Mouse (Mus musculus) forebrain, embryonic 11.5 days (tissue): ENCODE data around the gene Hivep1. TPM values are rescaled to one million over a fixed set of nuclear protein-coding genes. Genes with fewer than 3 reads are reported as not detected.

Experiments
- ATAC-seq: fragments of 200-750 bp; cut with Nextera tagmentation; replicated peaks from 2 replicates; pipeline ENCODE4 v1.8.0; 2017; ENCODE audit warnings: moderate TSS enrichment; ENCODE audit not compliant: low FRiP score
- DNase-seq: peaks from one replicate; pipeline ENCODE4 v3.0.0-alpha.2; 2017; ENCODE audit warnings: low spot score
- H3K27ac ChIP-seq: fragments of 300-500 bp; sonication (generic); 2 replicates; pipeline ENCODE4 v1.5.1; 2014; ENCODE audit warnings: low read depth, low read length
- H3K27me3 ChIP-seq: fragments of 300-500 bp; sonication (generic); 2 replicates; pipeline ENCODE4 v1.6.1; 2014; ENCODE audit warnings: mild to moderate bottlenecking, low read length, mixed read lengths; ENCODE audit not compliant: control insufficient read depth, insufficient read depth
- H3K36me3 ChIP-seq: fragments of 300-500 bp; sonication (generic); 2 replicates; pipeline ENCODE4 v1.6.1; 2014; ENCODE audit warnings: mild to moderate bottlenecking, low read length, moderate library complexity, mixed read lengths; ENCODE audit not compliant: control insufficient read depth, insufficient read depth
- H3K4me1 ChIP-seq: fragments of 300-500 bp; sonication (generic); replicated peaks from 2 replicates; pipeline ENCODE4 v1.6.1; 2014; ENCODE audit warnings: low read length, mixed read lengths; ENCODE audit not compliant: control insufficient read depth, insufficient read depth
- H3K4me2 ChIP-seq: fragments of 300-500 bp; sonication (generic); 2 replicates; pipeline ENCODE4 v1.6.1; 2014; ENCODE audit warnings: low read depth, mild to moderate bottlenecking, low read length, moderate library complexity, mixed read lengths; ENCODE audit not compliant: severe bottlenecking
- H3K4me3 ChIP-seq: fragments of 300-500 bp; sonication (generic); 2 replicates; pipeline ENCODE4 v1.5.1; 2014; ENCODE audit warnings: low read depth, low read length
- H3K9ac ChIP-seq: fragments of 300-500 bp; sonication (generic); 2 replicates; pipeline ENCODE4 v1.6.1; 2014; ENCODE audit warnings: low read length
- H3K9me3 ChIP-seq: fragments of 300-500 bp; sonication (generic); 2 replicates; pipeline ENCODE4 v1.6.1; 2016; ENCODE audit warnings: low read length, mixed read lengths; ENCODE audit not compliant: control insufficient read depth
- WGBS: fragments of 180-500 bp; shearing (Covaris S2); extraction: QIAGEN DNeasy Blood & Tissue Kit; methylation state at CpG from one replicate; pipeline ENCODE4 v1.1.7; 2014; 5-methylcytosine and 5-hydroxymethylcytosine counted together
- polyA plus RNA-seq: library from polyadenylated mRNA; unstranded; fragments of >200 nt; fragmentation: Nextera tagmentation; extraction: Ambion mirVana; gene quantifications from 2 replicates; pipeline ENCODE4 v1.2.1, GENCODE M21; 2014

The Hivep1 gene
- polyA plus RNA-seq, 1 experiment from 2014 or later: 16.5 TPM

GRCm38 (mm10) chr13:42101440-42102190, 49.8 kb downstream of the Hivep1 start:
- peak; percentile 61 for DNase-seq
- Histone ChIP-seq H3K36me3 (no peaks in the 10 kb centered on the region), H3K4me2 (no peak overlapping the region), H3K9me3 (no peaks in the 10 kb centered on the region; the same call in 1 of the 2 replicates), H3K4me3 (no peak overlapping the region), H3K27me3 (no peaks in the 10 kb centered on the region), H3K4me1 (peaks cover 9% of the 10 kb centered on the region; the same call in 1 of the 2 replicates), H3K27ac (no peak overlapping the region), H3K9ac (no peak overlapping the region)
- 57% methylated on average over 13 of the region's 13 CpGs for WGBS
- peak; percentile 45; the same call in 1 of the 2 replicates for ATAC-seq

- H3K9ac ChIP-seq: no peak overlapping the region
- no peaks in the 10 kb centered on the region; the same call in 1 of the 2 replicates for H3K9me3 ChIP-seq
- peaks cover 9% of the 10 kb centered on the region; the same call in 1 of the 2 replicates for H3K4me1 ChIP-seq
- peak overlapping the region; percentile 53; the same call in 1 of the 2 replicates for H3K27ac ChIP-seq
- DNase-seq: peak; percentile 80
- ATAC-seq: peak; percentile 93
- H3K27me3 ChIP-seq: no peaks in the 10 kb centered on the region
- H3K4me2 ChIP-seq: peak overlapping the region; percentile 15; the same call in 1 of the 2 replicates
- WGBS: 27% methylated on average over 8 of the region's 8 CpGs
- H3K4me3 ChIP-seq: no peak overlapping the region
- no peaks in the 10 kb centered on the region for H3K36me3 ChIP-seq
These were observed 51.2 kb downstream of the Hivep1 start for GRCm38 (mm10) chr13:42102980-42103379.

GRCm38 (mm10) chr13:42103486-42104166, 51.8 kb downstream of the Hivep1 start:
- DNase-seq (no peak), ATAC-seq (no peak)
- peaks cover 9% of the 10 kb centered on the region; the same call in 1 of the 2 replicates for H3K4me1 ChIP-seq
- peak overlapping the region; percentile 37 for H3K27ac ChIP-seq
- no peak overlapping the region for H3K9ac ChIP-seq
- H3K27me3 ChIP-seq: no peaks in the 10 kb centered on the region
- H3K36me3 ChIP-seq: no peaks in the 10 kb centered on the region
- WGBS: 71% methylated on average over 11 of the region's 11 CpGs
- H3K9me3 ChIP-seq: no peaks in the 10 kb centered on the region
- H3K4me2 ChIP-seq: no peak overlapping the region
- no peak overlapping the region for H3K4me3 ChIP-seq

- no peaks in the 10 kb centered on the region for H3K36me3 ChIP-seq
- no peak overlapping the region for H3K27ac ChIP-seq
- no peaks in the 10 kb centered on the region for H3K9me3 ChIP-seq
- no peaks in the 10 kb centered on the region for H3K27me3 ChIP-seq
- H3K4me2 ChIP-seq: no peak overlapping the region
- no peak overlapping the region for H3K4me3 ChIP-seq
- ATAC-seq (no peak), DNase-seq (no peak)
- WGBS: 93% methylated on average over 3 of the region's 3 CpGs
- no peak overlapping the region for H3K9ac ChIP-seq
- peaks cover 9% of the 10 kb centered on the region; the same call in 1 of the 2 replicates for H3K4me1 ChIP-seq
These were observed 52.5 kb downstream of the Hivep1 start for GRCm38 (mm10) chr13:42104371-42104770.

- ATAC-seq (no peak), DNase-seq (no peak)
- no peaks in the 10 kb centered on the region for H3K36me3 ChIP-seq
- no peak overlapping the region for H3K27ac ChIP-seq
- no peaks in the 10 kb centered on the region for H3K27me3 ChIP-seq
- H3K4me1 ChIP-seq: no peaks in the 10 kb centered on the region
- H3K4me3 ChIP-seq: no peak overlapping the region
- WGBS: 82% methylated on average over 11 of the region's 11 CpGs
- H3K4me2 ChIP-seq: no peak overlapping the region
- no peak overlapping the region for H3K9ac ChIP-seq
- no peaks in the 10 kb centered on the region for H3K9me3 ChIP-seq
These were observed 56.8 kb downstream of the Hivep1 start for GRCm38 (mm10) chr13:42108483-42109215.

- Histone ChIP-seq H3K36me3 (no peaks in the 10 kb centered on the region), H3K27me3 (no peaks in the 10 kb centered on the region), H3K4me3 (no peak overlapping the region), H3K27ac (no peak overlapping the region), H3K9ac (no peak overlapping the region), H3K4me2 (no peak overlapping the region), H3K9me3 (no peaks in the 10 kb centered on the region), H3K4me1 (no peaks in the 10 kb centered on the region)
- ATAC-seq (no peak), DNase-seq (no peak)
- WGBS: 87% methylated on average over 3 of the region's 3 CpGs
These were observed 58.6 kb downstream of the Hivep1 start for GRCm38 (mm10) chr13:42110416-42110815.

GRCm38 (mm10) chr13:42112071-42112470, 60.2 kb downstream of the Hivep1 start:
- Histone ChIP-seq H3K4me3 (no peak overlapping the region), H3K27ac (no peak overlapping the region), H3K9ac (no peak overlapping the region), H3K4me1 (no peaks in the 10 kb centered on the region), H3K9me3 (no peaks in the 10 kb centered on the region), H3K27me3 (no peaks in the 10 kb centered on the region), H3K36me3 (no peaks in the 10 kb centered on the region), H3K4me2 (no peak overlapping the region)
- DNase-seq: no peak
- ATAC-seq: no peak
- WGBS: 87% methylated on average over 6 of the region's 6 CpGs

- no peak for DNase-seq
- Histone ChIP-seq H3K9ac (no peak overlapping the region), H3K9me3 (no peaks in the 10 kb centered on the region), H3K4me2 (no peak overlapping the region), H3K36me3 (no peaks in the 10 kb centered on the region), H3K27ac (no peak overlapping the region), H3K27me3 (no peaks in the 10 kb centered on the region), H3K4me1 (no peaks in the 10 kb centered on the region), H3K4me3 (no peak overlapping the region)
- WGBS: 82% methylated on average over 5 of the region's 5 CpGs
- no peak for ATAC-seq
These were observed 60.9 kb downstream of the Hivep1 start for GRCm38 (mm10) chr13:42112748-42113147.
